Mouse (Mus musculus) kidney, adult 2 months (tissue): ENCODE data around the gene Lsm10.

ENCODE experiments used
- CTCF ChIP-seq: fragments of 200-500 bp; conservative IDR thresholded peaks from 2 replicates; pipeline ENCODE4 v1.5.1; 2011; ENCODE audit warnings: low read depth, mild to moderate bottlenecking, control low read depth, low read length, moderate library complexity, mixed read lengths; ENCODE audit not compliant: insufficient read depth, insufficient read length
- POLR2A ChIP-seq: fragments of 200-500 bp; IDR thresholded peaks from one replicate; pipeline ENCODE4 v1.6.1; 2011; ENCODE audit warnings: low read depth, low read length, control low read depth

DNA sequence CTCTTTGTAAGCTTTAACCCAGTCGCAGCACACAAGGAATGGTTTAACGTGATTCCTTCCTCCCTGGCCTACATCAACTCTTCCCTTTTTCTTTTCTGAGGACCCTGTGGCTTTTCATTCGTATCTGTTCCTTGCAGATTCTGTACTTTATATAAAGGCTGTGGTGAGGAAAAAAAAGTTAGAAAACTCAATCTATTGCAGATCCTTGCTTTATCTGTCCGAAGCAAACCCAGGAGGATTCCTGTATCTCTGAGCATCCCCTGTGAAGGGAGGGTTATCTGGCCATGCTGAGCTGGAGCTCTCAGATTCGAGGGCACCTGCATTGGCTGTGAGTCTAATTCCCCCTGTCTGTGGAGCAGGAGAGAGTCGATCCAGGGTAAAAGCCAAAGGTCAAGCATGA, 27.6 kb upstream of the Lsm10 start:
- TF ChIP-seq CTCF, result no peak
- no peak for TF ChIP-seq POLR2A
